Mouse (Mus musculus): ENCODE measurements around the gene Acoxl. TPM values are rescaled to one million over a fixed set of nuclear protein-coding genes. Genes with fewer than 3 reads are reported as not detected.

Acoxl gene
- polyA plus RNA-seq, 1 experiment from 2014 or later = 0.19 TPM

- no peak for ATAC-seq (ENCODE audit: insufficient read depth, low FRiP score, low read depth)
- H3K36me3 ChIP-seq = no peaks in the 10 kb centered on the region
These were observed 7.3 kb downstream of the Acoxl start for GRCm38 (mm10) chr2:127846008-127846407.

GRCm38 (mm10) chr2:127846571-127846970, 7.9 kb downstream of the Acoxl start:
- Histone ChIP-seq H3K4me1 (no peaks in the 10 kb centered on the region), H3K4me3 (replicated peaks) (no peak overlapping the region), H3K4me2 (no peak overlapping the region), H3K9ac (no peak overlapping the region), H3K27ac (no peak overlapping the region), H3K36me3 (no peaks in the 10 kb centered on the region), H3K9me3 (no peaks in the 10 kb centered on the region), H3K27me3 (replicated peaks) (no peaks in the 10 kb centered on the region)
- ATAC-seq (ENCODE audit: insufficient read depth, low FRiP score, low read depth) = no peak
- 33% methylated on average over 1 of the region's 1 CpGs for WGBS

More at GRCm38 (mm10) chr2:127846008-127846407, 7.3 kb downstream of the Acoxl start:
- Histone ChIP-seq H3K27me3 (replicated peaks) (no peaks in the 10 kb centered on the region), H3K9ac (no peak overlapping the region), H3K4me3 (replicated peaks) (no peak overlapping the region), H3K4me2 (no peak overlapping the region), H3K27ac (no peak overlapping the region), H3K9me3 (no peaks in the 10 kb centered on the region), H3K4me1 (no peaks in the 10 kb centered on the region)

GRCm38 (mm10) chr2:127850371-127850770, 11.7 kb downstream of the Acoxl start:
- WGBS = 61% methylated on average over 2 of the region's 2 CpGs
- no peak for ATAC-seq (ENCODE audit: insufficient read depth, low FRiP score, low read depth)
- Histone ChIP-seq H3K27me3 (replicated peaks) (no peaks in the 10 kb centered on the region), H3K4me2 (no peak overlapping the region), H3K9me3 (no peaks in the 10 kb centered on the region), H3K27ac (no peak overlapping the region), H3K9ac (no peak overlapping the region), H3K4me3 (replicated peaks) (no peak overlapping the region), H3K4me1 (peaks cover 4% of the 10 kb centered on the region; the same call in 1 of the 2 replicates), H3K36me3 (no peaks in the 10 kb centered on the region)

- Histone ChIP-seq H3K4me2 (no peak overlapping the region), H3K27me3 (replicated peaks) (no peaks in the 10 kb centered on the region), H3K27ac (no peak overlapping the region), H3K36me3 (no peaks in the 10 kb centered on the region), H3K9ac (no peak overlapping the region), H3K4me1 (peaks cover 4% of the 10 kb centered on the region; the same call in 1 of the 2 replicates), H3K4me3 (replicated peaks) (no peak overlapping the region), H3K9me3 (no peaks in the 10 kb centered on the region)
- peak; percentile 58; the same call in 1 of the 2 replicates for ATAC-seq (ENCODE audit: insufficient read depth, low FRiP score, low read depth)
- 54% methylated on average over 4 of the region's 4 CpGs for WGBS
These were observed 15.8 kb downstream of the Acoxl start for GRCm38 (mm10) chr2:127854332-127854991.

GRCm38 (mm10) chr2:127864381-127864780, 25.7 kb downstream of the Acoxl start:
- no peaks in the 10 kb centered on the region for H3K9me3 ChIP-seq
- no peaks in the 10 kb centered on the region for H3K36me3 ChIP-seq
- H3K4me1 ChIP-seq = no peaks in the 10 kb centered on the region
- H3K27ac ChIP-seq = no peak overlapping the region
- 76% methylated on average over 4 of the region's 4 CpGs for WGBS
- ATAC-seq (ENCODE audit: insufficient read depth, low FRiP score, low read depth) = no peak
- no peaks in the 10 kb centered on the region for H3K27me3 ChIP-seq (replicated peaks)
- no peak overlapping the region for H3K4me2 ChIP-seq
- H3K9ac ChIP-seq = no peak overlapping the region
- no peak overlapping the region for H3K4me3 ChIP-seq (replicated peaks)

- ATAC-seq (ENCODE audit: insufficient read depth, low FRiP score, low read depth) = no peak
- no peak overlapping the region for H3K4me2 ChIP-seq
- no peak overlapping the region for H3K4me3 ChIP-seq (replicated peaks)
- H3K4me1 ChIP-seq = no peaks in the 10 kb centered on the region
- no peaks in the 10 kb centered on the region for H3K9me3 ChIP-seq
- no peaks in the 10 kb centered on the region for H3K36me3 ChIP-seq
- H3K9ac ChIP-seq = no peak overlapping the region
- H3K27ac ChIP-seq = no peak overlapping the region
- 63% methylated on average over 5 of the region's 5 CpGs for WGBS
- no peaks in the 10 kb centered on the region for H3K27me3 ChIP-seq (replicated peaks)
These were observed 42.4 kb downstream of the Acoxl start for GRCm38 (mm10) chr2:127881063-127881462.

- ATAC-seq (ENCODE audit: insufficient read depth, low FRiP score, low read depth) = no peak
- no peak overlapping the region for H3K4me3 ChIP-seq (replicated peaks)
- H3K4me1 ChIP-seq = no peaks in the 10 kb centered on the region
- no peaks in the 10 kb centered on the region for H3K9me3 ChIP-seq
- H3K36me3 ChIP-seq = no peaks in the 10 kb centered on the region
- H3K27me3 ChIP-seq (replicated peaks) = 0 out of 2 replicates have a peak, but pooled peaks cover 4% of the 10 kb centered on the region
- H3K9ac ChIP-seq = no peak overlapping the region
- WGBS = 5% methylated on average over 6 of the region's 6 CpGs
- H3K4me2 ChIP-seq = no peak overlapping the region
- H3K27ac ChIP-seq = no peak overlapping the region
These were observed 50.8 kb downstream of the Acoxl start for GRCm38 (mm10) chr2:127889432-127889831.

- no peaks in the 10 kb centered on the region for H3K36me3 ChIP-seq
- no peak overlapping the region for H3K4me3 ChIP-seq (replicated peaks)
- H3K27ac ChIP-seq = no peak overlapping the region
- H3K4me2 ChIP-seq = no peak overlapping the region
- H3K27me3 ChIP-seq (replicated peaks) = 0 out of 2 replicates have a peak, but pooled peaks cover 4% of the 10 kb centered on the region
- no peak for ATAC-seq (ENCODE audit: insufficient read depth, low FRiP score, low read depth)
- no peak overlapping the region for H3K9ac ChIP-seq
- WGBS = 79% methylated on average over 5 of the region's 5 CpGs
- H3K9me3 ChIP-seq = no peaks in the 10 kb centered on the region
- no peaks in the 10 kb centered on the region for H3K4me1 ChIP-seq
These were observed 51.3 kb downstream of the Acoxl start for GRCm38 (mm10) chr2:127889979-127890378.

- no peak; the same call in none of the 2 replicates for ATAC-seq (ENCODE audit: insufficient read depth, low FRiP score, low read depth)
- H3K27ac ChIP-seq = 0 out of 2 replicates have a peak overlapping the region, but pooled peaks have one; percentile 8
- WGBS = 51% methylated on average over 8 of the region's 8 CpGs
These were observed 51.9 kb downstream of the Acoxl start for GRCm38 (mm10) chr2:127890526-127890925.

GRCm38 (mm10) chr2:127891056-127891455, 52.4 kb downstream of the Acoxl start:
- 0 out of 2 replicates have a peak overlapping the region, but pooled peaks have one; percentile 8 for H3K27ac ChIP-seq

More at GRCm38 (mm10) chr2:127890526-127890925, 51.9 kb downstream of the Acoxl start:
- Histone ChIP-seq H3K27me3 (replicated peaks) (0 out of 2 replicates have a peak, but pooled peaks cover 4% of the 10 kb centered on the region), H3K36me3 (no peaks in the 10 kb centered on the region), H3K9me3 (no peaks in the 10 kb centered on the region), H3K4me1 (no peaks in the 10 kb centered on the region), H3K4me3 (replicated peaks) (no peak overlapping the region), H3K9ac (no peak overlapping the region), H3K4me2 (no peak overlapping the region)

GRCm38 (mm10) chr2:127894890-127895289, 56.2 kb downstream of the Acoxl start:
- WGBS = 49% methylated on average over 6 of the region's 6 CpGs

More at GRCm38 (mm10) chr2:127891056-127891455, 52.4 kb downstream of the Acoxl start:
- no peak overlapping the region for H3K4me2 ChIP-seq
- no peak overlapping the region for H3K4me3 ChIP-seq (replicated peaks)
- no peaks in the 10 kb centered on the region for H3K9me3 ChIP-seq
- 90% methylated on average over 3 of the region's 3 CpGs for WGBS
- no peak for ATAC-seq (ENCODE audit: insufficient read depth, low FRiP score, low read depth)
- no peaks in the 10 kb centered on the region for H3K36me3 ChIP-seq
- no peaks in the 10 kb centered on the region for H3K4me1 ChIP-seq
- no peak overlapping the region for H3K9ac ChIP-seq
- 0 out of 2 replicates have a peak, but pooled peaks cover 4% of the 10 kb centered on the region for H3K27me3 ChIP-seq (replicated peaks)

GRCm38 (mm10) chr2:127897718-127898117, 59.0 kb downstream of the Acoxl start:
- Histone ChIP-seq H3K4me3 (replicated peaks) (no peak overlapping the region), H3K4me2 (no peak overlapping the region), H3K27ac (no peak overlapping the region), H3K9me3 (no peaks in the 10 kb centered on the region), H3K4me1 (no peaks in the 10 kb centered on the region), H3K9ac (no peak overlapping the region), H3K27me3 (replicated peaks) (no peaks in the 10 kb centered on the region), H3K36me3 (no peaks in the 10 kb centered on the region)
- 71% methylated on average over 5 of the region's 5 CpGs for WGBS
- ATAC-seq (ENCODE audit: insufficient read depth, low FRiP score, low read depth) = no peak

More at GRCm38 (mm10) chr2:127894890-127895289, 56.2 kb downstream of the Acoxl start:
- no peak overlapping the region for H3K4me2 ChIP-seq
- H3K4me3 ChIP-seq (replicated peaks) = no peak overlapping the region
- no peak overlapping the region for H3K27ac ChIP-seq
- H3K9ac ChIP-seq = no peak overlapping the region
- H3K27me3 ChIP-seq (replicated peaks) = no peaks in the 10 kb centered on the region
- no peaks in the 10 kb centered on the region for H3K4me1 ChIP-seq
- no peaks in the 10 kb centered on the region for H3K36me3 ChIP-seq
- no peak for ATAC-seq (ENCODE audit: insufficient read depth, low FRiP score, low read depth)
- no peaks in the 10 kb centered on the region for H3K9me3 ChIP-seq

All from stomach, embryonic 15.5 days (tissue).